Mouse (Mus musculus) erythroblast, adult 5-6 weeks (primary cell): ENCODE results near the gene Cnn2. TPM values are rescaled to one million over a fixed set of nuclear protein-coding genes. Genes with fewer than 3 reads are reported as not detected.

ENCODE experiments used
- ATAC-seq: replicated peaks from 2 replicates; pipeline ENCODE4 v1.8.0; 2016; ENCODE audit warnings: moderate number of reproducible peaks, mild to moderate bottlenecking, moderate TSS enrichment, inconsistent platforms; ENCODE audit not compliant: poor library complexity, low FRiP score, severe bottlenecking
- total RNA-seq, 2 experiments: library from RNA; stranded (forward) in 1 of 2; stranded (reverse) in 1 of 2; fragments of 150-400 nt in 1 of 2; fragments of 200-764, 138-1000 nt in 1 of 2; gene quantifications; 2 replicates each; pipeline versions ENCODE4 v1.2.3 to v1.2.4; 2015 to 2017; ENCODE audit warnings: low replicate concordance in 2 of 2

Cnn2 gene
- total RNA-seq, 2 experiments from 2014 or later: 33.8 to 73.0 TPM

DNA sequence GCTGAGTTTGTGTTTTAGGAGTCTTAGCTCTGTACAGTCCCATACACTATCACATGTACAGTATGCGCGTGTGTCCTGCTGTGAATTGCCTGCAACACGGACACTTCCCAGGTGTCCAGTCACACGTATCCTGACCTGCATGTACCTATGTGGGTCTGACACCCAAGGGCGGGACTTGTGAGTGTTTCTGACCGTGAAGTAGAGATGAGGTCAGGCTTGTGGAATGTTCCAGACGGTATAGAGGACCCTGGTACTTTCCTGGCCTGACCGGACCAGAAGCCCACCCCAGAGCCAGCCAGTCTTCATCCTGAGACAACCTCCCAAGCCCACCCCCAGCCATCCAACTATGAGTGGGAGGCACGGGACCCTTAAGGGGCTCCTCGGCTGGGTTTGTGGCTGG lies 27.2 kb downstream of the Cnn2 start:
- ATAC-seq: no peak

DNA sequence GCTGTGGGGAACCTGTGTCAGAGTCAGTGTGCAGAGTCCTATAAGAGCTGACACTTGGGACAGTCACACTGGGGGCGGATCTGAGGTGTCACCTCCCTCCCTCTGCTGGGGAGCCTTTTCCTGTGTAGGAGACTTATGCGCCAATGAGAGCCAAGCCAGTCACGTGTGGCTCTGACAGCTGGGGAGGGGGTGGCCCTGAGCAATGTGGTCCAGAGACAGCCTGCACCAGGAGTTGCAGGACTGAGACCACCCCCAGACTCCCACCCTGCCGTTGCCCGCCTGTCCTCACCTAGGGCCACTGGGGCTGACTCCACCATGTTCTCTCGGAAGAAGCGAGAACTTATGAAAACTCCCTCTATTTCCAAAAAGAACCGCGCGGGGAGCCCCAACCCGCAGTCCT lies 28.1 kb downstream of the Cnn2 start, which contains the start of gene Arhgap45:
Arhgap45 (plus strand) TSS at position 143 of the 400 bp plus-strand sequence.
- ATAC-seq: peak; percentile 41

DNA sequence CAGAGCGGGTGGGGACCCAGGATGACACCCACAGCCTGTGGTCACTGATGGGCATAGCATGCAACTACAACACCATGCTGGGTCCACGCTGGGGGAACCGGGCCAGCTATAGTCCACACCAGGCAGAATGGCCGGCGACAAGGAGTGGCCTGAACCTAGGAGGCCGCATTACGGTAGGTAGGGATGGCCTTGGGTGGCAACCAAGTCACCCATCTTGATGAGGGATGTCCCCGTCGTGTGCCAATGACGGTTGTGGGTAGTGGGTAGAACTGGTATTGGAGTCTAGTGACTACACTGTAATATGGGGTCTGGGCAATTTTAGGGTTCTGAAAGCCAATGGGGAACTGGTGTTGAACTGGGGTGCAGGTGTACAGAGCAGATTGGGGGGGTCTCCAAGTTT lies 28.5 kb downstream of the Cnn2 start:
- ATAC-seq: peak; percentile 19; the same call in 1 of the 2 replicates

DNA sequence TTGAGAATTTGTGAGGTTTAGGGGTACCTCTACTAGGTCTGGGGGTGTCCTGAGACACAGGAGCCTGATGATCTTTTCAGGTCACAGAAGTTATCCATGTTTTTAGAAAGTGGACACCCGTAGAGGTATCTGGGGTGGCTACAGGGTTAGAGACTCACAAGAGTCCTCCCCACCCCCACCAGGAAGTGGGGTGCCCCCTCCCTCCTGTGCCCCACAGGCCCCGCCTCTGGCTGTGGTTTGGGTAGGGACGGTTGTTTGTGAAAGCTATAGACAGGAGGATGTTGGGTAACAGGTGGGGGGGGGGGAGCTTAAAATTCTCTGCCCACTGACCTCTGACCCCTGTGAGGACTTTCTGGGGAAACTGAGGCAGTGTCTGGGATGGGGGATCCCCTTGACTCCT lies 29.0 kb downstream of the Cnn2 start:
- ATAC-seq: no peak

DNA sequence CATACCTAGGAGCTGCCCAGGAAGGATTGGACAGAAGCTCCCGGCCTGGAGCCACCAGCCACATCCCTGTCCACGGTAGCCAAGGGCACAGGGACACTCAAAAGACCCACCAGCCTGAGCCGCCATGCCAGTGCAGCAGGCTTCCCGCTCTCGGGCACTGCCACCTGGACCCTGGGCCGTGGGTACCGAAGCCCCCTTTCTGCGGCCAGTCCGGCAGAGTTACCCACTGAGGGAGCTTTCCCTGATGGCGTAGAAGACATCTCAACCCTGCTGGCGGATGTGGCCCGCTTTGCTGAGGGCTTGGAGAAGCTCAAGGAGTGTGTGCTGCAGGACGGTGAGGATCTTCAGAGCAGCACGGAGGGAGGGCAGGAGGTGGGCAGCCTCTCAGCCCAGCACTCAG lies 29.4 kb downstream of the Cnn2 start:
- 0 out of 2 replicates have a peak, but pooled peaks have one; percentile 14 for ATAC-seq

GRCm38 (mm10) chr10:80018739-80019297 lies 30.4 kb downstream of the Cnn2 start:
- peak; percentile 27 for ATAC-seq

DNA sequence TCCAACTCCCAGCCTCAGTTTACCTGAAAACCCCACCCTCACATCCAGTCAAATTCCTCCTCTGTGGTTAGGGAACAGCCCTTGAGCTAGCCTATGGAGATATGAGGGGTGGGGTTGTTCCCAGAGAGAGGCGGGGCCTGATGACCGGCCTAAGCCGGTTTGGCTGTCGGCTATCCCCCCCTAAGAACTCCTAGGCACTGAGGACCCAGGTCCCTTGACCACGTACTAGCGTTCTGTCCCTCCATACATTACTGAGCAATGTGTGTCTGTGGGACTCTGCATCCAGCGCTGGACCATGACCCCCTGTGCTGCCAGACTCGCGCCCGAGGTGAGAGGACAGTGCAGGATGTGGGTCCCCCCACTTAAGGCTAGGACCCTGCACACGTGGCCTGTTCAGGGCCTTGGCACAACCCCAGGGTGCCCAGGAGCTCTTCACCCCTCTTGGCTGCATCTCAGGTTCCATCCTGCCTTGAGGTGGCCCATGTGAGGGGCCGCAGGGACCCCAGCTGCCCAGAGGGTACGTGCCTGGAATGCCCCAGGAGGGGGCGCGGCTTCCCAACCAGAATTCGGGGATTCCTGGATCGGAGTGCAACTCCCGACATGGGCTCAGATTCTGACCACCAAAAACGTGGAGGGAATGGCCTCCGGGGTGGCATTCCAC lies 31.2 kb downstream of the Cnn2 start:
- no peak for ATAC-seq

- no peak for ATAC-seq
Observed at GRCm38 (mm10) chr10:80020191-80020590, 31.8 kb downstream of the Cnn2 start.

DNA sequence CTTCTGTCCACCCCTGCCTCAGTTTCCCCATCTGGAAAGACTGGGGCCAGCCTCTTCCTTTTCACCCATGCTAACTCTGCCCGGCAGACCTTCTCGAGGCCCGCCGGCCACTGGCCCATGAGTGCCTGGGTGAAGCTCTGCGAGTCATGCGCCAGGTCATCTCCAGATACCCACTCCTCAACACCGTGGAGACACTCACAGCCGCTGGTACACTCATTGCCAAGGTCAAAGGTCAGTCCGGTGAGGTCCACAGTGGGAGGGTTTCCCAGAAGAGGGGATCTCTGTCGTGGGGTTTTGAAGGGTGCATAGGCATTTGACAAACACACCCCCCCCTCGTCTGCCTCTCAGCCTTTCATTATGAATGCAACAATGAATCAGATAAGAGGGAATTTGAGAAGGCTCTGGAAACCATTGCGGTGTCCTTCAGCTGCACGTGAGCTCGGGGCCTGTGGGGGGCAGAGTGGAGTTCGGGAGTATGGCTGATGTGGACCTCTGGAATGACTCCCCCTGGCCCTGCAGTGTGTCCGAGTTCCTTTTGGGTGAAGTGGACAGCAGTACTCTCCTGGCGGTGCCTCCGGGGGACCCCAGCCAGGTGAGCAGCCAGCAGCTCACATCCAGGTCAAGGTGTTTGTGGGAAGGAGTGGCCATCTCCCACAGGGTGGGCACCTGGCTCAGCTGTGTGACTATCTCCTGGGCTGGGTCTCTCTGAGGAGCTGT lies 32.4 kb downstream of the Cnn2 start:
- no peak for ATAC-seq

- ATAC-seq: no peak
Observed at GRCm38 (mm10) chr10:80021320-80021641, 32.9 kb downstream of the Cnn2 start.

DNA sequence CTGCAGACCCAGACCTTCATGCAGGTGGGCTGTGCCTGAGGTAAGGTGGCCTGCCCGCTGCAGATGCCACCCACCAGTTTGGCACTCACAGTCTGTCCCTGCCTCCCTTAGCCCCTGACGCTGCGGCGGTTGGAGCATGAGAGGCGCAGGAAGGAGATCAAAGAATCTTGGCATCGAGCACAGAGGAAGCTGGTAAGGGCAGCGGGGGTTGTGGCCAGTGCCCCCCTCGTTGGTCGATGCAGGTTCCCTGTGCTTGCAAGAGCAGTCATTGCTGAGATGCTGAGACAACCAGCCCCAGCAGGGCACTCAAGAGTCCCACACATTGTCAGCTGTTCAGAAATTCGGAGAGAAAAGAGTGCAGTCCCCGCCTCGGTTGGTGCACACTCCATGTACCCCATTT lies 33.8 kb downstream of the Cnn2 start:
- no peak for ATAC-seq

DNA sequence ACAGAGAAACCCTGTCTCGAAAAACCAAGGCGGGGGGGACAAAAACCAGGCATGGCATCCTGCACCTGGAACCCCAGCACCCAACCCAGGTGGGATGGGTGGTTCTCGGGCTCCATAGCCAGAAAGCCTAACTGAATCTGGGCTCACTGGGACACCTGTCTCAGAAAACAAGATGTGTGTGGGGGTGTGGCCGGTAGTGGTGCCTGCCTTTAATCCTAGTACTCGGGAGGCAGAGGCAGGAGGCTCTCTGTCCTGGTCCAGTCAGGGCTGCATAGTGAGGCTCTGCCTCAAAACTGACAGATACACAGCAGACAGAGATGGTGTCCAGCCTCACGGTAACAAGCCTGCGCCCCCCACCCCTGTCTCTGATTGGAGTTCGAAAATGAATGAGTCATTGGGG lies 34.4 kb downstream of the Cnn2 start:
- ATAC-seq: no peak

DNA sequence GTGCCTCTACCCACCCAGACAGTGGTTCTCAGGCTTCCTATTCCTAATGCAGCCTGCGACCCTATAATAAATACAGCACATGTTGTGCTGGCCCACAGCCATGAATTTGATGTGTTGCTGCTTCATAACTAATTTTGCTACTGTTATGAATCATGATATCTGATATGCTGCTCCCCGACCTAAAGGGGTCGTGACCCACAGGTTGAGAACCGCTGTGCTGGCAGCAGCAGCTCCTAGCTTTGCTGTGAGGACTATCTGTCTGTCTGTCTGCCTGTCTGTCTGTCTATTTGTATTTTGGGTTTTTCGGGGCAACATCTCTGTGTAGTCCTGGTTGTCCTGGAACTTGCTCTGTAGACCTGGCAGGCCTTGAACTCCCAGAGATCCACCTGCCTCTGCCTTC lies 35.4 kb downstream of the Cnn2 start:
- no peak for ATAC-seq

GRCm38 (mm10) chr10:80024229-80025043 lies 36.1 kb downstream of the Cnn2 start:
- no peak for ATAC-seq

- ATAC-seq: no peak
Observed at GRCm38 (mm10) chr10:80025044-80025347, 36.6 kb downstream of the Cnn2 start.

GRCm38 (mm10) chr10:80025463-80025862 lies 37.1 kb downstream of the Cnn2 start:
- ATAC-seq: no peak

- peak; percentile 36; the same call in 1 of the 2 replicates for ATAC-seq
Observed at GRCm38 (mm10) chr10:80025889-80026288, 37.5 kb downstream of the Cnn2 start.

- peak; percentile 21; the same call in 1 of the 2 replicates for ATAC-seq
Observed at GRCm38 (mm10) chr10:80027681-80028520, 39.5 kb downstream of the Cnn2 start.

- ATAC-seq: no peak
Observed at GRCm38 (mm10) chr10:80028521-80028846, 40.1 kb downstream of the Cnn2 start.

GRCm38 (mm10) chr10:80030191-80030590 lies 41.8 kb downstream of the Cnn2 start:
- ATAC-seq: no peak
